Mouse (Mus musculus) bone marrow macrophage, adult 2 months (primary cell): ENCODE data around the gene Rock2.

Experiments
- CTCF ChIP-seq: IDR thresholded peaks from 2 replicates; pipeline ENCODE4 v1.5.1; 2012; ENCODE audit warnings: low read depth, mild to moderate bottlenecking, low read length, moderate library complexity
- POLR2A ChIP-seq: IDR thresholded peaks from 2 replicates; pipeline ENCODE4 v1.6.1; 2012; ENCODE audit warnings: mild to moderate bottlenecking, low read depth, low read length, borderline replicate concordance

DNA sequence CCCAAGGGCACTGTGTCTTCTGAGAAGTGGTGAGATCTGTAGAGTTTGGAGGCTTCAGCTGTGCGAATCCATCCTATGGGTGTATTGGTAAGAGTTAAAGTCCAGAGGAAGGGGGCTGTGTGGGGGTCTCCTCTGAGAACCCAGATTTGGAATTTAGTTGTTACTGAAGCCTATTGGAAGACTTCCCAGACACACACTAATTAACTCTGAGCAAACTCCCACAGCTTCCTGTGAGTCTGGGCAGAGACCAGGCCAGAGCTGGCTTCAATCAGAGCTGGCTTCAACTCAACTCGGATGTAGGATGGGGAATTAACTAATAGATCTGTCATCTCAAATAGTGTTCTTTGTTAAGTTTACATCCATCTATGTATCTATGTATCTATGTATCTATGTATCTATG lies 121.0 kb downstream of the Rock2 start:
- TF ChIP-seq CTCF = no peak
- TF ChIP-seq POLR2A = no peak
